Mouse (Mus musculus): ENCODE data around the gene Cpa4. TPM values are rescaled to one million over a fixed set of nuclear protein-coding genes. Genes with fewer than 3 reads are reported as not detected.

Cpa4 gene
- polyA plus RNA-seq, 1 experiment from 2014 or later: 0.05 TPM

GRCm38 (mm10) chr6:30614251-30614650 is 46.1 kb downstream of the Cpa4 start:
- peaks cover 4% of the 10 kb centered on the region; the same call in 1 of the 2 replicates for H3K27me3 ChIP-seq (ENCODE audit: control insufficient read depth, insufficient read depth, low read depth, low read length)
- no peak for ATAC-seq (ENCODE audit: low read depth)

GRCm38 (mm10) chr6:30615741-30616140 is 47.6 kb downstream of the Cpa4 start:
- Histone ChIP-seq H3K27me3 (ENCODE audit: control insufficient read depth, insufficient read depth, low read depth, low read length) (peaks cover 4% of the 10 kb centered on the region), H3K4me2 (ENCODE audit: low read depth, low read length) (no peak overlapping the region), H3K4me1 (ENCODE audit: control insufficient read depth, low read depth, low read length) (peaks cover 4% of the 10 kb centered on the region; the same call in 1 of the 2 replicates), H3K9me3 (replicated peaks; ENCODE audit: control insufficient read depth, low read length) (no peaks in the 10 kb centered on the region), H3K27ac (ENCODE audit: low read length) (no peak overlapping the region), H3K4me3 (ENCODE audit: low read depth, low read length) (no peak overlapping the region), H3K9ac (ENCODE audit: low read depth, low read length) (no peak overlapping the region), H3K36me3 (ENCODE audit: control insufficient read depth, insufficient read depth) (no peaks in the 10 kb centered on the region)
- no peak for ATAC-seq (ENCODE audit: low read depth)
- WGBS (ENCODE audit: insufficient replicate concordance): 26% methylated on average over 4 of the region's 4 CpGs

More at GRCm38 (mm10) chr6:30614251-30614650, 46.1 kb downstream of the Cpa4 start:
- Histone ChIP-seq H3K4me1 (ENCODE audit: control insufficient read depth, low read depth, low read length) (peaks cover 4% of the 10 kb centered on the region; the same call in 1 of the 2 replicates), H3K9me3 (replicated peaks; ENCODE audit: control insufficient read depth, low read length) (no peaks in the 10 kb centered on the region), H3K9ac (ENCODE audit: low read depth, low read length) (no peak overlapping the region), H3K4me3 (ENCODE audit: low read depth, low read length) (no peak overlapping the region), H3K4me2 (ENCODE audit: low read depth, low read length) (no peak overlapping the region), H3K36me3 (ENCODE audit: control insufficient read depth, insufficient read depth) (no peaks in the 10 kb centered on the region), H3K27ac (ENCODE audit: low read length) (no peak overlapping the region)
- WGBS (ENCODE audit: insufficient replicate concordance): 65% methylated on average over 6 of the region's 6 CpGs

- Histone ChIP-seq H3K4me3 (ENCODE audit: low read depth, low read length) (no peak overlapping the region), H3K27me3 (ENCODE audit: control insufficient read depth, insufficient read depth, low read depth, low read length) (peaks cover 4% of the 10 kb centered on the region), H3K4me2 (ENCODE audit: low read depth, low read length) (no peak overlapping the region), H3K36me3 (ENCODE audit: control insufficient read depth, insufficient read depth) (no peaks in the 10 kb centered on the region), H3K27ac (ENCODE audit: low read length) (no peak overlapping the region), H3K9me3 (replicated peaks; ENCODE audit: control insufficient read depth, low read length) (no peaks in the 10 kb centered on the region), H3K9ac (ENCODE audit: low read depth, low read length) (no peak overlapping the region), H3K4me1 (ENCODE audit: control insufficient read depth, low read depth, low read length) (peaks cover 4% of the 10 kb centered on the region; the same call in 1 of the 2 replicates)
- WGBS (ENCODE audit: insufficient replicate concordance): 6% methylated on average over 8 of the region's 8 CpGs
- no peak for ATAC-seq (ENCODE audit: low read depth)
Measured at GRCm38 (mm10) chr6:30616491-30616941, 48.3 kb downstream of the Cpa4 start.

GRCm38 (mm10) chr6:30617020-30617958 is 49.1 kb downstream of the Cpa4 start:
- no peak for ATAC-seq (ENCODE audit: low read depth)

GRCm38 (mm10) chr6:30617959-30618590 is 49.9 kb downstream of the Cpa4 start:
- ATAC-seq (ENCODE audit: low read depth): no peak
- H3K27me3 ChIP-seq (ENCODE audit: control insufficient read depth, insufficient read depth, low read depth, low read length): peaks cover 4% of the 10 kb centered on the region

More at GRCm38 (mm10) chr6:30617020-30617958, 49.1 kb downstream of the Cpa4 start:
- no peak overlapping the region for H3K4me2 ChIP-seq (ENCODE audit: low read depth, low read length)
- peaks cover 4% of the 10 kb centered on the region for H3K27me3 ChIP-seq (ENCODE audit: control insufficient read depth, insufficient read depth, low read depth, low read length)
- H3K9me3 ChIP-seq (replicated peaks; ENCODE audit: control insufficient read depth, low read length): no peaks in the 10 kb centered on the region
- H3K4me3 ChIP-seq (ENCODE audit: low read depth, low read length): no peak overlapping the region
- WGBS (ENCODE audit: insufficient replicate concordance): 4% methylated on average over 13 of the region's 13 CpGs
- H3K4me1 ChIP-seq (ENCODE audit: control insufficient read depth, low read depth, low read length): peaks cover 4% of the 10 kb centered on the region; the same call in 1 of the 2 replicates
- no peaks in the 10 kb centered on the region for H3K36me3 ChIP-seq (ENCODE audit: control insufficient read depth, insufficient read depth)
- H3K9ac ChIP-seq (ENCODE audit: low read depth, low read length): no peak overlapping the region
- no peak overlapping the region for H3K27ac ChIP-seq (ENCODE audit: low read length)

GRCm38 (mm10) chr6:30618735-30619134 is 50.6 kb downstream of the Cpa4 start:
- H3K4me1 ChIP-seq (ENCODE audit: control insufficient read depth, low read depth, low read length): peaks cover 4% of the 10 kb centered on the region; the same call in 1 of the 2 replicates
- no peak for ATAC-seq (ENCODE audit: low read depth)
- H3K4me2 ChIP-seq (ENCODE audit: low read depth, low read length): no peak overlapping the region
- WGBS (ENCODE audit: insufficient replicate concordance): 26% methylated on average over 6 of the region's 6 CpGs
- H3K9me3 ChIP-seq (replicated peaks; ENCODE audit: control insufficient read depth, low read length): no peaks in the 10 kb centered on the region
- H3K36me3 ChIP-seq (ENCODE audit: control insufficient read depth, insufficient read depth): no peaks in the 10 kb centered on the region
- no peak overlapping the region for H3K27ac ChIP-seq (ENCODE audit: low read length)
- no peak overlapping the region for H3K9ac ChIP-seq (ENCODE audit: low read depth, low read length)
- H3K27me3 ChIP-seq (ENCODE audit: control insufficient read depth, insufficient read depth, low read depth, low read length): peaks cover 4% of the 10 kb centered on the region
- no peak overlapping the region for H3K4me3 ChIP-seq (ENCODE audit: low read depth, low read length)

More at GRCm38 (mm10) chr6:30617959-30618590, 49.9 kb downstream of the Cpa4 start:
- 9% methylated on average over 18 of the region's 18 CpGs for WGBS (ENCODE audit: insufficient replicate concordance)
- H3K27ac ChIP-seq (ENCODE audit: low read length): no peak overlapping the region
- H3K36me3 ChIP-seq (ENCODE audit: control insufficient read depth, insufficient read depth): no peaks in the 10 kb centered on the region
- no peak overlapping the region for H3K4me3 ChIP-seq (ENCODE audit: low read depth, low read length)
- no peak overlapping the region for H3K4me2 ChIP-seq (ENCODE audit: low read depth, low read length)
- H3K9ac ChIP-seq (ENCODE audit: low read depth, low read length): no peak overlapping the region
- H3K4me1 ChIP-seq (ENCODE audit: control insufficient read depth, low read depth, low read length): peaks cover 4% of the 10 kb centered on the region; the same call in 1 of the 2 replicates
- no peaks in the 10 kb centered on the region for H3K9me3 ChIP-seq (replicated peaks; ENCODE audit: control insufficient read depth, low read length)

GRCm38 (mm10) chr6:30619606-30620005 is 51.4 kb downstream of the Cpa4 start:
- Histone ChIP-seq H3K9me3 (replicated peaks; ENCODE audit: control insufficient read depth, low read length) (no peaks in the 10 kb centered on the region), H3K27me3 (ENCODE audit: control insufficient read depth, insufficient read depth, low read depth, low read length) (peaks cover 4% of the 10 kb centered on the region)
- WGBS (ENCODE audit: insufficient replicate concordance): 59% methylated on average over 5 of the region's 5 CpGs

GRCm38 (mm10) chr6:30620591-30620990 is 52.4 kb downstream of the Cpa4 start:
- H3K4me3 ChIP-seq (ENCODE audit: low read depth, low read length): no peak overlapping the region
- no peak overlapping the region for H3K4me2 ChIP-seq (ENCODE audit: low read depth, low read length)
- no peak overlapping the region for H3K27ac ChIP-seq (ENCODE audit: low read length)
- H3K4me1 ChIP-seq (ENCODE audit: control insufficient read depth, low read depth, low read length): peaks cover 4% of the 10 kb centered on the region; the same call in 1 of the 2 replicates
- peaks cover 4% of the 10 kb centered on the region for H3K27me3 ChIP-seq (ENCODE audit: control insufficient read depth, insufficient read depth, low read depth, low read length)
- WGBS (ENCODE audit: insufficient replicate concordance): 62% methylated on average over 4 of the region's 4 CpGs
- ATAC-seq (ENCODE audit: low read depth): no peak
- H3K9me3 ChIP-seq (replicated peaks; ENCODE audit: control insufficient read depth, low read length): no peaks in the 10 kb centered on the region
- no peak overlapping the region for H3K9ac ChIP-seq (ENCODE audit: low read depth, low read length)
- H3K36me3 ChIP-seq (ENCODE audit: control insufficient read depth, insufficient read depth): no peaks in the 10 kb centered on the region

More at GRCm38 (mm10) chr6:30619606-30620005, 51.4 kb downstream of the Cpa4 start:
- no peak overlapping the region for H3K4me2 ChIP-seq (ENCODE audit: low read depth, low read length)
- H3K4me1 ChIP-seq (ENCODE audit: control insufficient read depth, low read depth, low read length): peaks cover 4% of the 10 kb centered on the region; the same call in 1 of the 2 replicates
- no peak overlapping the region for H3K9ac ChIP-seq (ENCODE audit: low read depth, low read length)
- H3K36me3 ChIP-seq (ENCODE audit: control insufficient read depth, insufficient read depth): no peaks in the 10 kb centered on the region
- no peak overlapping the region for H3K4me3 ChIP-seq (ENCODE audit: low read depth, low read length)
- no peak overlapping the region for H3K27ac ChIP-seq (ENCODE audit: low read length)
- no peak for ATAC-seq (ENCODE audit: low read depth)
